Mouse (Mus musculus): ENCODE results near the gene Itih4. TPM values are rescaled to one million over a fixed set of nuclear protein-coding genes. Genes with fewer than 3 reads are reported as not detected.

The Itih4 gene
- polyA plus RNA-seq, 1 experiment from 2014 or later: 0.16 TPM

GRCm38 (mm10) chr14:30880811-30881717, 5.2 kb upstream of the Itih4 start:
- WGBS: 80% methylated on average over 17 of the region's 17 CpGs

GRCm38 (mm10) chr14:30881718-30882108, 4.6 kb upstream of the Itih4 start:
- Histone ChIP-seq H3K4me2 (no peak overlapping the region), H3K36me3 (no peaks in the 10 kb centered on the region), H3K9ac (no peak overlapping the region), H3K27ac (no peak overlapping the region), H3K4me3 (no peak overlapping the region), H3K4me1 (peaks cover 19% of the 10 kb centered on the region), H3K27me3 (no peaks in the 10 kb centered on the region), H3K9me3 (no peaks in the 10 kb centered on the region)
- ATAC-seq (ENCODE audit: borderline replicate concordance, extremely low read depth, low FRiP score, low TSS enrichment): no peak
- WGBS: 89% methylated on average over 3 of the region's 3 CpGs

More at GRCm38 (mm10) chr14:30880811-30881717, 5.2 kb upstream of the Itih4 start:
- Histone ChIP-seq H3K4me1 (peaks cover 20% of the 10 kb centered on the region), H3K4me3 (no peak overlapping the region), H3K4me2 (no peak overlapping the region), H3K9me3 (no peaks in the 10 kb centered on the region), H3K9ac (no peak overlapping the region), H3K36me3 (no peaks in the 10 kb centered on the region), H3K27me3 (no peaks in the 10 kb centered on the region), H3K27ac (no peak overlapping the region)
- no peak for ATAC-seq (ENCODE audit: borderline replicate concordance, extremely low read depth, low FRiP score, low TSS enrichment)

GRCm38 (mm10) chr14:30885298-30885697, 978 bp upstream of the Itih4 start:
- Histone ChIP-seq H3K9me3 (no peaks in the 10 kb centered on the region), H3K36me3 (no peaks in the 10 kb centered on the region), H3K4me1 (peaks cover 16% of the 10 kb centered on the region), H3K9ac (no peak overlapping the region), H3K27ac (no peak overlapping the region), H3K4me2 (no peak overlapping the region), H3K4me3 (no peak overlapping the region), H3K27me3 (no peaks in the 10 kb centered on the region)
- 7% methylated on average over 3 of the region's 3 CpGs for WGBS
- ATAC-seq (ENCODE audit: borderline replicate concordance, extremely low read depth, low FRiP score, low TSS enrichment): no peak

- Histone ChIP-seq H3K9me3 (no peaks in the 10 kb centered on the region), H3K36me3 (no peaks in the 10 kb centered on the region), H3K4me1 (peaks cover 16% of the 10 kb centered on the region), H3K27ac (no peak overlapping the region), H3K4me3 (no peak overlapping the region), H3K9ac (no peak overlapping the region), H3K4me2 (peak overlapping the region; percentile 42), H3K27me3 (0 out of 2 replicates have a peak, but pooled peaks cover 2% of the 10 kb centered on the region)
- ATAC-seq (ENCODE audit: borderline replicate concordance, extremely low read depth, low FRiP score, low TSS enrichment): peak; percentile 68
- WGBS: 3% methylated on average over 9 of the region's 9 CpGs
These were observed 2.0 kb downstream of the Itih4 start for GRCm38 (mm10) chr14:30888271-30888732.

GRCm38 (mm10) chr14:30899972-30900371, 13.7 kb downstream of the Itih4 start:
- ATAC-seq (ENCODE audit: borderline replicate concordance, extremely low read depth, low FRiP score, low TSS enrichment): no peak
- H3K4me3 ChIP-seq: no peak overlapping the region
- no peaks in the 10 kb centered on the region for H3K4me1 ChIP-seq
- no peaks in the 10 kb centered on the region for H3K36me3 ChIP-seq
- no peak overlapping the region for H3K27ac ChIP-seq
- H3K9me3 ChIP-seq: no peaks in the 10 kb centered on the region
- H3K4me2 ChIP-seq: no peak overlapping the region
- 68% methylated on average over 3 of the region's 3 CpGs for WGBS
- H3K27me3 ChIP-seq: no peaks in the 10 kb centered on the region
- H3K9ac ChIP-seq: no peak overlapping the region

GRCm38 (mm10) chr14:30902628-30903027, 16.4 kb downstream of the Itih4 start:
- Histone ChIP-seq H3K27ac (no peak overlapping the region), H3K27me3 (no peaks in the 10 kb centered on the region), H3K9ac (no peak overlapping the region), H3K4me3 (no peak overlapping the region), H3K4me2 (no peak overlapping the region), H3K9me3 (no peaks in the 10 kb centered on the region), H3K36me3 (no peaks in the 10 kb centered on the region), H3K4me1 (peaks cover 14% of the 10 kb centered on the region; the same call in 1 of the 2 replicates)
- WGBS: 79% methylated on average over 5 of the region's 5 CpGs
- ATAC-seq (ENCODE audit: borderline replicate concordance, extremely low read depth, low FRiP score, low TSS enrichment): no peak

GRCm38 (mm10) chr14:30903036-30903435, 16.8 kb downstream of the Itih4 start:
- 51% methylated on average over 3 of the region's 3 CpGs for WGBS
- ATAC-seq (ENCODE audit: borderline replicate concordance, extremely low read depth, low FRiP score, low TSS enrichment): no peak
- H3K4me3 ChIP-seq: no peak overlapping the region

GRCm38 (mm10) chr14:30904307-30904706, 18.0 kb downstream of the Itih4 start:
- Histone ChIP-seq H3K9me3 (no peaks in the 10 kb centered on the region), H3K27ac (no peak overlapping the region), H3K4me1 (peaks cover 16% of the 10 kb centered on the region; the same call in 1 of the 2 replicates), H3K4me3 (no peak overlapping the region), H3K27me3 (no peaks in the 10 kb centered on the region), H3K4me2 (no peak overlapping the region), H3K9ac (no peak overlapping the region), H3K36me3 (no peaks in the 10 kb centered on the region)
- no peak for ATAC-seq (ENCODE audit: borderline replicate concordance, extremely low read depth, low FRiP score, low TSS enrichment)
- 74% methylated on average over 8 of the region's 8 CpGs for WGBS

More at GRCm38 (mm10) chr14:30903036-30903435, 16.8 kb downstream of the Itih4 start:
- H3K4me1 ChIP-seq: peaks cover 16% of the 10 kb centered on the region; the same call in 1 of the 2 replicates
- no peak overlapping the region for H3K4me2 ChIP-seq
- H3K9ac ChIP-seq: no peak overlapping the region
- no peaks in the 10 kb centered on the region for H3K27me3 ChIP-seq
- H3K36me3 ChIP-seq: no peaks in the 10 kb centered on the region
- H3K9me3 ChIP-seq: no peaks in the 10 kb centered on the region
- H3K27ac ChIP-seq: no peak overlapping the region

- Histone ChIP-seq H3K27ac (no peak overlapping the region), H3K27me3 (no peaks in the 10 kb centered on the region), H3K36me3 (no peaks in the 10 kb centered on the region), H3K4me2 (no peak overlapping the region), H3K9ac (no peak overlapping the region), H3K4me3 (no peak overlapping the region), H3K4me1 (peaks cover 16% of the 10 kb centered on the region; the same call in 1 of the 2 replicates), H3K9me3 (no peaks in the 10 kb centered on the region)
- 81% methylated on average over 6 of the region's 6 CpGs for WGBS
- ATAC-seq (ENCODE audit: borderline replicate concordance, extremely low read depth, low FRiP score, low TSS enrichment): no peak
These were observed 19.7 kb downstream of the Itih4 start for GRCm38 (mm10) chr14:30906001-30906400.

GRCm38 (mm10) chr14:30907814-30908265, 21.6 kb downstream of the Itih4 start:
- peak overlapping the region; percentile 50; the same call in 1 of the 2 replicates for H3K27ac ChIP-seq
- 18% methylated on average over 3 of the region's 3 CpGs for WGBS

GRCm38 (mm10) chr14:30911141-30911540, 24.9 kb downstream of the Itih4 start:
- WGBS: 84% methylated on average over 8 of the region's 8 CpGs
- Histone ChIP-seq H3K4me2 (no peak overlapping the region), H3K36me3 (no peaks in the 10 kb centered on the region), H3K4me1 (peaks cover 10% of the 10 kb centered on the region; the same call in 1 of the 2 replicates), H3K4me3 (no peak overlapping the region), H3K9me3 (no peaks in the 10 kb centered on the region), H3K27me3 (no peaks in the 10 kb centered on the region), H3K9ac (no peak overlapping the region), H3K27ac (no peak overlapping the region)
- ATAC-seq (ENCODE audit: borderline replicate concordance, extremely low read depth, low FRiP score, low TSS enrichment): no peak

More at GRCm38 (mm10) chr14:30907814-30908265, 21.6 kb downstream of the Itih4 start:
- Histone ChIP-seq H3K9ac (no peak overlapping the region), H3K27me3 (no peaks in the 10 kb centered on the region), H3K9me3 (no peaks in the 10 kb centered on the region), H3K4me1 (peaks cover 16% of the 10 kb centered on the region; the same call in 1 of the 2 replicates), H3K4me3 (no peak overlapping the region), H3K36me3 (no peaks in the 10 kb centered on the region), H3K4me2 (no peak overlapping the region)
- ATAC-seq (ENCODE audit: borderline replicate concordance, extremely low read depth, low FRiP score, low TSS enrichment): peak; percentile 92

GRCm38 (mm10) chr14:30912641-30913040, 26.4 kb downstream of the Itih4 start:
- Histone ChIP-seq H3K4me2 (no peak overlapping the region), H3K4me1 (peaks cover 1% of the 10 kb centered on the region; the same call in 1 of the 2 replicates), H3K9ac (no peak overlapping the region), H3K27ac (no peak overlapping the region), H3K36me3 (no peaks in the 10 kb centered on the region), H3K4me3 (no peak overlapping the region), H3K27me3 (no peaks in the 10 kb centered on the region), H3K9me3 (no peaks in the 10 kb centered on the region)
- ATAC-seq (ENCODE audit: borderline replicate concordance, extremely low read depth, low FRiP score, low TSS enrichment): no peak
- 82% methylated on average over 8 of the region's 8 CpGs for WGBS

Data from lung, embryonic 15.5 days (tissue).